Mouse (Mus musculus) lung, postnatal 0 days (tissue): ENCODE measurements around the gene Cdk2ap2. TPM values are rescaled to one million over a fixed set of nuclear protein-coding genes. Genes with fewer than 3 reads are reported as not detected.

ENCODE experiments used
- ATAC-seq: fragments of 200-750 bp; cut with Nextera tagmentation; 2 replicates; pipeline ENCODE4 v1.8.0; 2017; ENCODE audit warnings: moderate library complexity
- DNase-seq: peaks from one replicate; pipeline ENCODE4 v3.0.0-alpha.2; 2016; ENCODE audit warnings: low spot score
- H3K27ac ChIP-seq: fragments of 300-500 bp; sonication (generic); 2 replicates; pipeline ENCODE4 v1.5.1; 2014; ENCODE audit warnings: antibody characterized with exemption, mild to moderate bottlenecking, low read length, mixed read lengths
- H3K27me3 ChIP-seq: fragments of 300-500 bp; sonication (generic); replicated peaks from 2 replicates; pipeline ENCODE4 v1.6.1; 2014; ENCODE audit warnings: low read length, mixed read lengths; ENCODE audit not compliant: insufficient read depth
- H3K36me3 ChIP-seq: fragments of 300-500 bp; sonication (generic); 2 replicates; pipeline ENCODE4 v1.6.1; 2014; ENCODE audit warnings: low read length, mixed read lengths; ENCODE audit not compliant: insufficient read depth
- H3K4me1 ChIP-seq: fragments of 300-500 bp; sonication (generic); 2 replicates; pipeline ENCODE4 v1.6.1; 2014; ENCODE audit warnings: antibody characterized with exemption, low read depth, low read length, mixed read lengths; ENCODE audit not compliant: insufficient read depth
- H3K4me2 ChIP-seq: fragments of 300-500 bp; sonication (generic); replicated peaks from 2 replicates; pipeline ENCODE4 v1.6.1; 2014; ENCODE audit warnings: low read depth, mild to moderate bottlenecking, low read length, moderate library complexity, mixed read lengths
- H3K4me3 ChIP-seq: fragments of 300-500 bp; sonication (generic); 2 replicates; pipeline ENCODE4 v1.5.1; 2014; ENCODE audit warnings: low read depth, low read length
- H3K9ac ChIP-seq: fragments of 300-500 bp; sonication (generic); replicated peaks from 2 replicates; pipeline ENCODE4 v1.6.1; 2014; ENCODE audit warnings: low read depth, mild to moderate bottlenecking
- H3K9me3 ChIP-seq: fragments of 300-500 bp; sonication (generic); 2 replicates; pipeline ENCODE4 v1.6.1; 2016; ENCODE audit warnings: low read length, mixed read lengths
- CTCF ChIP-seq: IDR thresholded peaks from 2 replicates; pipeline ENCODE4 v1.5.1; 2016; ENCODE audit warnings: antibody characterized with exemption, mild to moderate bottlenecking
- EP300 ChIP-seq: IDR thresholded peaks from 2 replicates; pipeline ENCODE4 v1.6.1; 2016; ENCODE audit warnings: antibody characterized with exemption, mild to moderate bottlenecking, control low read depth
- WGBS: fragments of 180-500 bp; shearing (Covaris S2); extraction: QIAGEN DNeasy Blood & Tissue Kit; methylation state at CpG from one replicate; pipeline ENCODE4 v1.1.7; 2014; 5-methylcytosine and 5-hydroxymethylcytosine counted together
- polyA plus RNA-seq: library from polyadenylated mRNA; unstranded; fragments of >200 nt; fragmentation: Nextera tagmentation; extraction: Ambion mirVana; gene quantifications from 2 replicates; pipeline ENCODE4 v1.2.1, GENCODE M21; 2015

Cdk2ap2 gene
- polyA plus RNA-seq, 1 experiment from 2014 or later = 154 TPM

- 0 out of 2 replicates have a peak, but pooled peaks cover 2% of the 10 kb centered on the region for H3K4me1 ChIP-seq
- H3K27me3 ChIP-seq = no peaks in the 10 kb centered on the region
- TF ChIP-seq EP300 (no peak), CTCF (no peak)
- no peak overlapping the region for H3K4me2 ChIP-seq
- H3K9me3 ChIP-seq = no peaks in the 10 kb centered on the region
- ATAC-seq = no peak
- no peak overlapping the region for H3K4me3 ChIP-seq
- H3K27ac ChIP-seq = no peak overlapping the region
- peaks cover 7% of the 10 kb centered on the region; the same call in 1 of the 2 replicates for H3K36me3 ChIP-seq
- no peak overlapping the region for H3K9ac ChIP-seq
- 82% methylated on average over 9 of the region's 9 CpGs for WGBS
- DNase-seq = no peak
Observed at GRCm38 (mm10) chr19:4108535-4108934, 11.6 kb downstream of the Cdk2ap2 start.

DNA sequence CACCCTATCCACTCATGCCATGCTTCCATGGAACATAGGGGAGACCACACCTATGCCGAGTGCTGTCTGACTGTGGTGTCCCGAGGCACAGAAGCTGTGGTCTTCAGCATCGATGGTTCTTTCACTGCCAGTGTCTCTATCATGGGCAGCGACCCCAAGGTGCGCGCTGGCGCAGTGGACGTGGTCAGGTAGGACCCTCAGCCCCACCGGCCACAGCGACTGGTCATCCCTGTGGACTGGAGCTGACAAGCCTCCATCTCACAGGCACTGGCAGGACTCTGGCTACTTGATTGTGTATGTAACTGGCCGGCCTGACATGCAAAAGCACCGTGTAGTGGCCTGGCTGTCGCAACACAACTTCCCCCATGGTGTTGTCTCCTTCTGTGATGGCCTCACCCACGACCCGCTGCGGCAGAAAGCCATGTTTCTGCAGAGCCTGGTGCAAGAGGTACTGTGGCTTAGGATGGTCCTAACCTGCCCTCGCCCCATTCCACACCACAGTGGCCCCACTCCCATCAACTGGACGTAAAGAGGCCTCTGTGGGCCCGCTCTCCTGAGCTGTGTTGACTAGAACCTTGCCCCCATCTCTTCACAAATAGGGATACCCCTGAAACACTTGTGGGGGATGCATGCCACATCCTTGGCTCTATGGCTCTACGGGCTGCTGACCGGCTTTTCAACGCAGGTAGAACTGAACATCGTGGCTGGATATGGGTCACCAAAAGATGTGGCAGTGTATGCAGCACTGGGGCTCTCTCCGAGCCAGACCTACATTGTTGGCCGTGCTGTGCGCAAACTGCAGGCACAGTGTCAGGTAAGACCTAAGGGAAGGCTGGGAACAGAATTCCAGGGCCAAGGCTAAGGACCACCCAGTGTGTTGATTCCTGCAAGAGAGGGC is 15.3 kb downstream of the Cdk2ap2 start:
- Histone ChIP-seq H3K36me3 (peaks cover 20% of the 10 kb centered on the region; the same call in 1 of the 2 replicates), H3K9ac (no peak overlapping the region), H3K9me3 (no peaks in the 10 kb centered on the region), H3K4me2 (no peak overlapping the region), H3K27ac (no peak overlapping the region), H3K4me1 (0 out of 2 replicates have a peak, but pooled peaks cover 2% of the 10 kb centered on the region), H3K4me3 (no peak overlapping the region), H3K27me3 (no peaks in the 10 kb centered on the region)
- no peak for TF ChIP-seq EP300
- no peak for TF ChIP-seq CTCF
- DNase-seq = no peak
- no peak for ATAC-seq
- 93% methylated on average over 26 of the region's 26 CpGs for WGBS

DNA sequence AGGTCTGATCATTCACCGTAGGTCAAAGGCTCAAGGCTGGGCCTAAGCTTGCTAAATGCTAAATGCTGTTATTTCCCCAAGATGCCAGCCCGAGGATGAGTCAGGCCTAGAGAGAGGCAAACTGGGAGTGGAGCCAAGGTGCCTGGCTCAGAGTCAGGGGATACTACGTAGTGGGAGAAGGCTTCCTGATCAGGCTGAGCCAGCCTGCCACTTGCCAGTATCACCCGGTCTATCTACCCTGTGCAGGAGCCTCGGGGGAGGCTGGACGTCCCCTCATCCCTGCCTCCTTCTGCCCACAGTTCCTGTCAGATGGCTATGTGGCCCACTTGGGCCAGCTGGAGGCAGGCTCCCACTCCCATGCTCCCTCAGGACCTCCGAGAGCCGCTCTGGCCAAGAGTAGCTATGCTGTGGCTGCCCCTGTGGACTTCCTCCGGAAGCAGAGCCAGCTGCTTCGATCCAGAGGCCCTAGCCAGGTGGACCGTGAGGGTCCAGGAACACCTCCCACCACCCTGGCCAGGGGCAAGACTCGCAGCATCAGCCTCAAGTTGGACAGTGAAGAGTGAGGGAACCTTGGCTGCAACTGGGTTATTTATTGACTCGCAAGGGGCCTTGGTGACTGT is 16.3 kb downstream of the Cdk2ap2 start:
- H3K27ac ChIP-seq = peak overlapping the region; percentile 70; the same call in 1 of the 2 replicates
- H3K36me3 ChIP-seq = peaks cover 20% of the 10 kb centered on the region; the same call in 1 of the 2 replicates
- H3K4me2 ChIP-seq = 0 out of 2 replicates have a peak overlapping the region, but pooled peaks have one; percentile 3
- DNase-seq (peak; percentile 63), ATAC-seq (peak; percentile 83)
- WGBS = 44% methylated on average over 13 of the region's 13 CpGs
- TF ChIP-seq CTCF (no peak), EP300 (no peak)
- H3K4me3 ChIP-seq = no peak overlapping the region
- no peak overlapping the region for H3K9ac ChIP-seq
- no peaks in the 10 kb centered on the region for H3K27me3 ChIP-seq
- no peaks in the 10 kb centered on the region for H3K9me3 ChIP-seq
- 0 out of 2 replicates have a peak, but pooled peaks cover 2% of the 10 kb centered on the region for H3K4me1 ChIP-seq

- Histone ChIP-seq H3K36me3 (peaks cover 20% of the 10 kb centered on the region; the same call in 1 of the 2 replicates), H3K9me3 (no peaks in the 10 kb centered on the region), H3K4me1 (0 out of 2 replicates have a peak, but pooled peaks cover 2% of the 10 kb centered on the region), H3K9ac (no peak overlapping the region), H3K27me3 (no peaks in the 10 kb centered on the region), H3K4me2 (0 out of 2 replicates have a peak overlapping the region, but pooled peaks have one; percentile 3), H3K4me3 (no peak overlapping the region), H3K27ac (peak overlapping the region; percentile 70; the same call in 1 of the 2 replicates)
- 23% methylated on average over 5 of the region's 5 CpGs for WGBS
- DNase-seq = no peak
- no peak for TF ChIP-seq CTCF
- no peak for TF ChIP-seq EP300
- ATAC-seq = peak; percentile 46
Observed at GRCm38 (mm10) chr19:4113806-4114230, 16.8 kb downstream of the Cdk2ap2 start.

DNA sequence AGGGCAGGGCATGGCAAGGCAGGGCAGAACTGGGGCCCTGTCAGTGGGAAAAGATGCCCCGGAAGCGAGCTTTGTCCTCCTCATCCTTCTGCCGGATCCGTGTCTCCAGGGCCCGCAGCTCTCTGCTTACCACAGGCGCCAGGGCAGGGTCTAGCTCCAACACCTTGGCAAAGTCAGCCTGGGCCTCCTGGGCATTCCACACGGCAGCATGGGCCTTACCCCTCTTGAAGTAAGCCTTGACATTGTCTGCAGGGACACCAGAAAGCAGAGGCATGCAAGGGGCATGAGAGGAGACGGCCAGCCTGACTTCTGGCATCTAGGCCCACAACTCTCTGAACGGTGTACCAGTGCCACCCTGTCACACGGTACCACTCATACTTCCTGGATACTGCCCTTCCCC is 17.6 kb downstream of the Cdk2ap2 start:
- WGBS = 86% methylated on average over 10 of the region's 10 CpGs
- ATAC-seq (no peak), DNase-seq (no peak)
- Histone ChIP-seq H3K4me3 (no peak overlapping the region), H3K27ac (no peak overlapping the region), H3K27me3 (no peaks in the 10 kb centered on the region), H3K9ac (no peak overlapping the region), H3K36me3 (peaks cover 20% of the 10 kb centered on the region; the same call in 1 of the 2 replicates), H3K9me3 (no peaks in the 10 kb centered on the region), H3K4me1 (0 out of 2 replicates have a peak, but pooled peaks cover 2% of the 10 kb centered on the region), H3K4me2 (no peak overlapping the region)
- no peak for TF ChIP-seq EP300
- TF ChIP-seq CTCF = no peak

GRCm38 (mm10) chr19:4115144-4115543 is 18.2 kb downstream of the Cdk2ap2 start:
- TF ChIP-seq CTCF (no peak), EP300 (no peak)
- WGBS = 93% methylated on average over 10 of the region's 10 CpGs
- Histone ChIP-seq H3K27me3 (no peaks in the 10 kb centered on the region), H3K9ac (no peak overlapping the region), H3K27ac (no peak overlapping the region), H3K36me3 (peaks cover 20% of the 10 kb centered on the region; the same call in 1 of the 2 replicates), H3K4me2 (no peak overlapping the region), H3K9me3 (no peaks in the 10 kb centered on the region), H3K4me3 (no peak overlapping the region), H3K4me1 (0 out of 2 replicates have a peak, but pooled peaks cover 2% of the 10 kb centered on the region)
- no peak for ATAC-seq
- no peak for DNase-seq
